Mouse (Mus musculus) intestine, embryonic 14.5 days (tissue): Measurements from ENCODE around the gene Cpm. TPM values are rescaled to one million over a fixed set of nuclear protein-coding genes. Genes with fewer than 3 reads are reported as not detected.

Source experiments
- ATAC-seq: fragments of 200-750 bp; cut with Nextera tagmentation; replicated peaks from 2 replicates; pipeline ENCODE4 v1.8.0; 2017; ENCODE audit warnings: low read depth, moderate number of reproducible peaks, moderate TSS enrichment, moderate library complexity; ENCODE audit not compliant: low FRiP score, low TSS enrichment
- DNase-seq: peaks from one replicate; pipeline ENCODE4 v3.0.0-alpha.2; 2018; ENCODE audit warnings: low spot score
- H3K27ac ChIP-seq: fragments of 300-500 bp; sonication (generic); 2 replicates; pipeline ENCODE4 v1.5.1; 2014; ENCODE audit warnings: low read depth, mild to moderate bottlenecking, control low read depth
- H3K27me3 ChIP-seq: fragments of 300-500 bp; sonication (generic); replicated peaks from 2 replicates; pipeline ENCODE4 v1.6.1; 2014; ENCODE audit warnings: low read length, control low read depth; ENCODE audit not compliant: control insufficient read depth, insufficient read depth
- H3K36me3 ChIP-seq: fragments of 300-500 bp; sonication (generic); 2 replicates; pipeline ENCODE4 v1.6.1; 2014; ENCODE audit warnings: low read length, control low read depth; ENCODE audit not compliant: control insufficient read depth, insufficient read depth
- H3K4me1 ChIP-seq: fragments of 300-500 bp; sonication (generic); replicated peaks from 2 replicates; pipeline ENCODE4 v1.6.1; 2014; ENCODE audit warnings: low read length, control low read depth, mixed read lengths; ENCODE audit not compliant: control insufficient read depth, insufficient read depth
- H3K4me2 ChIP-seq: fragments of 300-500 bp; sonication (generic); 2 replicates; pipeline ENCODE4 v1.6.1; 2014; ENCODE audit warnings: low read length
- H3K4me3 ChIP-seq: fragments of 300-500 bp; sonication (generic); 2 replicates; pipeline ENCODE4 v1.5.1; 2014; ENCODE audit warnings: low read depth, low read length, control low read depth, mixed read lengths
- H3K9ac ChIP-seq: fragments of 300-500 bp; sonication (generic); 2 replicates; pipeline ENCODE4 v1.6.1; 2014; ENCODE audit warnings: mild to moderate bottlenecking, low read length
- H3K9me3 ChIP-seq: fragments of 300-500 bp; sonication (generic); 2 replicates; pipeline ENCODE4 v1.6.1; 2016; ENCODE audit warnings: low read length, control low read depth; ENCODE audit not compliant: control insufficient read depth
- WGBS: fragments of 180-500 bp; shearing (Covaris S2); extraction: QIAGEN DNeasy Blood & Tissue Kit; methylation state at CpG from one replicate; pipeline ENCODE4 v1.1.7; 2014; 5-methylcytosine and 5-hydroxymethylcytosine counted together
- polyA plus RNA-seq: library from polyadenylated mRNA; unstranded; fragments of >200 nt; fragmentation: Nextera tagmentation; extraction: Ambion mirVana; gene quantifications from 2 replicates; pipeline ENCODE4 v1.2.1, GENCODE M21; 2014

Gene Cpm
- polyA plus RNA-seq, 1 experiment from 2014 or later: 66.6 TPM

DNA sequence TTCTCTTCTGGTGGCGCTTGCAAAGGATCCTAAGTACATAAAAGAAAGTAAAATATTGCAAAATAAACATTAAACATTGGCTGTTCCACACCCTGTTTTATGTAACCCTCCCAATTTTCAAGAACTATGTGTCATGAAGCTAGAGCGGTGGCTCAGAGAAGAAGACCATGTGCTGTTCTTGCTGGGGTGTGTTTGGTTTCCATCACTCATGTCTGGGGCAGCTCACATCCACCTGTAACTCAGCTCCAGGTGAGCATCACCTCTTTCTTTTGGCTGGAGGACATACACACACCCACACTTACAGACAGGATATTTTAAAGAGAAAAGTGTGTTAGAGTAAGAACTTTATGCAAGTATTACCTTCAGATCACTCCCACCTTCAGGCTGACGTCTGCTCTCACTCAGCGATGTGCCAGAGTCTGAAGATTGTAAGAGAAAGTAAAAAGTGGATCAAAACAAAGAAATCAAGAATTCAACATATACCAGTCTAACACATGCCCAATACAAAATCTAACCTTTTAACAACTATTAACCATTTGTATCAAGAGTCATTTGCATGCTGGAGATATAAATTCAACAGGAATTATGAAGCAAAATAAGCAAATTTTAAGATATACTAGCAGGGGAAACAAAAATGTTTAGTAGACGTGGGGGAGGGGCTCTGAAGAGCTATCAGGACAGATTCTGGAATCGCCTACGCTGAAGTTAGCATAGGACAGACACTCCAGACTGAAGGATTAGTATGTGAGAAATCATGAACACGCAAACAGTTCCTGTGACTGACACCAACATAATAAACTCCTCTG, 66.9 kb downstream of the Cpm start:
- ATAC-seq (no peak), DNase-seq (no peak)
- Histone ChIP-seq H3K4me3 (no peak overlapping the region), H3K36me3 (peaks cover 95% of the 10 kb centered on the region), H3K9ac (no peak overlapping the region), H3K9me3 (no peaks in the 10 kb centered on the region), H3K27ac (no peak overlapping the region), H3K4me2 (no peak overlapping the region), H3K4me1 (no peaks in the 10 kb centered on the region), H3K27me3 (no peaks in the 10 kb centered on the region)
- 93% methylated on average over 8 of the region's 8 CpGs for WGBS

DNA sequence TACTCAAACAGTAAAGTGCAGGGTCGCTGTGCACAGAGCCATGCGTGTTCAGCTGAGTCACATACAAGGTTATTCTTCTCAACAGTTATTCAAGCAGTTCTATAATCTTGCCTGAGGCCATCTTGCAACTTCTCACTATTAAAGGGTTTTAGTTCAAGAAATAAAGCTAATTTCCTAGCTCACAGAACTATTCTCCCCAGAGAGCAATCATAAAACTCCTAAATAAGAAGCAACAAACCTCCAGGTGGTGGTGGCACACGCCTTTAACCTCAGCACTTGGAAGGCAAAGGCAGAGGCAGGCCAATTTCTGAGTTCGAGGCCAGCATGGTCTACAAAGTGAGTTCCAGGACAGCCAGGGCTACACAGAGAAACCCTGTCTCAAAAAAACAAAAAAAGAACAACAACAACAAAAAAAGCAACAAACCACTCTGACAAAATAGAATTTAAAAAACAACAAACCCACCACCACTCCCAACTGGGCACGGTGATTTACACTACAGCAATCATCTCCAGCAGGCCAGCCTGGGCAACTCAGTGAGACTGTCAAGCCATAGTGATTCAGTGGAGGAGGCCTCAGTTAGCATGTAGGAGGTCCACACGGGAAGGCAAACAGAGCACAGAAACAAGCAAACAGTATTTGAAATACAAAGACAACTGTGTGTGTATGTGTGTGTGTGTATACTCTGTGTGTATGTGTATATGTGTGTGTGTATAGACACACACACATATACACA, 67.7 kb downstream of the Cpm start:
- Histone ChIP-seq H3K9ac (no peak overlapping the region), H3K27ac (no peak overlapping the region), H3K4me3 (no peak overlapping the region), H3K4me2 (no peak overlapping the region), H3K27me3 (no peaks in the 10 kb centered on the region), H3K36me3 (peaks cover 95% of the 10 kb centered on the region), H3K4me1 (no peaks in the 10 kb centered on the region), H3K9me3 (no peaks in the 10 kb centered on the region)
- ATAC-seq: no peak
- no peak for DNase-seq
- WGBS: 94% methylated on average over 6 of the region's 6 CpGs

DNA sequence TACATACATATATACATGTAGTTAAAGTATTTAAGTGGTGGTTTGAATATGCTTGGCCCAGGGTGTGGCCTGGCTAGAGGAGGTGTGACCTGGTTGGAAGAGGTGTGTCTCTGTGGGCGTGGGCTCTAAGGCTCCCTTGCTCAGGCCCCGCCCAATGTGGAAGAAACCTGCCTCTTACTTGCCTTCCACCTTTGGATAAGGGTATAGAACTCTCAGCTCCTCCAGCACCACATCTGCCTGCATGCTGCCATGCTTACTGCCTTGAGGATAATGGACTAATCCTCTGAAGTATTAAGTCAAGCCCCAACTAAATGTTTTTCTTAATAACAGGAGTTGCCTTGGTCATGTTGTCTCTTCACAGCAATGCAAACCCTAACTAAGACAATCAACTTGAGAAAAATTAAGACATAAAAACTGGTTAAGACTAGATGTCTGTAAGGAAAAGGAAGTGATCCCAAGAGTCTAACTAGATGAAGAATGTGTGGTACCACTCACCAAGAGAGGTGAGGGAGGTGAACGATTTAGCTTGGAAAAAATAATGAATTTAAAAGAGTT, 68.3 kb downstream of the Cpm start:
- ATAC-seq (no peak), DNase-seq (no peak)
- Histone ChIP-seq H3K9me3 (no peaks in the 10 kb centered on the region), H3K9ac (no peak overlapping the region), H3K27ac (no peak overlapping the region), H3K27me3 (no peaks in the 10 kb centered on the region), H3K4me3 (no peak overlapping the region), H3K4me1 (no peaks in the 10 kb centered on the region), H3K36me3 (peaks cover 95% of the 10 kb centered on the region), H3K4me2 (no peak overlapping the region)
- 97% methylated on average over 3 of the region's 3 CpGs for WGBS

DNA sequence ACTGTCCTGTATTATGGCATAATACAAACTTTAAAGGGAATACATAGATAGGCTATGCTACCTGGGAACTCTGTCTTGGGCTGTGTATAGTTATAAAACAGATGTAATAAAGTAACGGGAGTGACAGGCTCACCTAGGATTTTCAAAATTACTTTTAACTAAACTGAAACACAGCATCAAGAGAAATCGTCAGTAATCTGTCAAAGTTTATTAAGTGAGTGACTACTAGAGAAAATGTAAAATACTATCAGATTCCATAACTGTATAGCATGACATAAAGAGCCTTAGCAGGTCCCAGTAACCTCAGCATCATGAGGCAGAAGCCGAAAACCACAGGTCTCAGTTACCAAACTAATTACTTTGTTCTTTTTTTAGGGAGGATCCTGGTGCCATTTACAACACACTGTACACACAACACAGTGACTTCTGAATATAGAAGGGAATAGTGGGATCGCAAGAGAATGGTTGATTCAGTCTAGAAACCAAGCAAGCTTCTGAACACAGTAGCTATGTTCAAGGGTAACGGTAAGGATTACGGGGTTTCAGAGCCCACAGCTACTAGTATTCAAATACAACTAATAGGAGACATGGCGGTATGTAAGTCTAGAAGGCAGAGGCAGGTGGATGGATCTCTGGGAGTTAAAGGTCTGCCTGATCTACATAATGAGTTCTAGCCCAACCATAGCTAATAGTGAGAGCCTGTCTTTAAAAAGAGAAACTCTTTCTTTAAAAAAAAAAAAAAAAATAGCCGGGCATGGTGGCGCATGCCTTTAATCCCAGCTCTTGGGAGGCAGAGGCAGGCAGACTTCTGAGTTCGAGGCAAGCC, 69.2 kb downstream of the Cpm start:
- Histone ChIP-seq H3K9ac (no peak overlapping the region), H3K36me3 (peaks cover 97% of the 10 kb centered on the region), H3K27me3 (no peaks in the 10 kb centered on the region), H3K4me3 (no peak overlapping the region), H3K9me3 (no peaks in the 10 kb centered on the region), H3K4me1 (no peaks in the 10 kb centered on the region), H3K4me2 (no peak overlapping the region), H3K27ac (no peak overlapping the region)
- no peak for ATAC-seq
- no peak for DNase-seq
- WGBS: 96% methylated on average over 10 of the region's 10 CpGs

DNA sequence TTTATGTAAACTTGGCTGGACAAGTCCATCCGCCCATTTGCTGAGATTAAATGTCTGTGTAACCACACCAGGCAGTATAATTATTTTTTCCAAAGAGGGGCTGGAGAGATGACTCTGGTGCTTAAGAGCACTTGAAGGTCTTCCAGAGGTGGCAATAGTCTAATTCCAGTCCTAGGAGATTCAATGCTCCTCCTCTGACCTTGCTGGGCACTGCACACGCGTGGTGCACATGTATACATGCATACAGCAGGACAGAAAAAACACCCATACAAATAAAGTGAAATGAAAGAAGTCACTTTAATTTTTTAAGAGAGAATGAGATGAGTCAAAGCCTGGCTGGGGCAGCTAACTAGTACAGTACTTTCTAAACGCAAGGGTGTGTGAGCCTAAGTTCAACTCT, 70.6 kb downstream of the Cpm start:
- H3K27ac ChIP-seq: no peak overlapping the region
- H3K9ac ChIP-seq: no peak overlapping the region
- H3K4me1 ChIP-seq: no peaks in the 10 kb centered on the region
- H3K4me2 ChIP-seq: no peak overlapping the region
- ATAC-seq: no peak
- H3K36me3 ChIP-seq: peaks cover 99% of the 10 kb centered on the region
- no peaks in the 10 kb centered on the region for H3K9me3 ChIP-seq
- H3K4me3 ChIP-seq: no peak overlapping the region
- WGBS: 94% methylated on average over 4 of the region's 4 CpGs
- H3K27me3 ChIP-seq: no peaks in the 10 kb centered on the region
- DNase-seq: no peak

DNA sequence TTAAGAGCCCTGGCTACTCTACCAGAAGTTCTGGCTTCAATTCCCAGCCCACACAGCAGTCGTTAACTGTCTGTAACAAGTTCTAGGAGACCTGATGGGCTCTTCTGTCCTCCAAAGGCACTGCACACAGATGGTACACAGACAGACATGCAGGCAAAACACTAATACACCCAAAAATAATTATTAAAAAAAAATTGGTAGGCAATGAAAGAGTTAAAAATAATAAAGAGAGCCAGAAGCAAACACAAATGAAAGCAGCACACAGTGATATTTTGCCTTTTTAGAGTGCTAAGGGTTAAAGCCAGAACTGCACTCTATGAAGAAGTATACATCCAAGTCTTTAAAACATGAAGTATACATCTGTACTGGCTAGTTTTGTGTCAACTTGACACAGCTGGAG, 71.2 kb downstream of the Cpm start:
- H3K4me2 ChIP-seq: no peak overlapping the region
- no peaks in the 10 kb centered on the region for H3K27me3 ChIP-seq
- peaks cover 99% of the 10 kb centered on the region for H3K36me3 ChIP-seq
- H3K9ac ChIP-seq: no peak overlapping the region
- no peaks in the 10 kb centered on the region for H3K9me3 ChIP-seq
- WGBS: 96% methylated on average over 1 of the region's 1 CpGs
- H3K27ac ChIP-seq: no peak overlapping the region
- no peak overlapping the region for H3K4me3 ChIP-seq
- DNase-seq (peak; percentile 41), ATAC-seq (no peak)
- H3K4me1 ChIP-seq: no peaks in the 10 kb centered on the region

DNA sequence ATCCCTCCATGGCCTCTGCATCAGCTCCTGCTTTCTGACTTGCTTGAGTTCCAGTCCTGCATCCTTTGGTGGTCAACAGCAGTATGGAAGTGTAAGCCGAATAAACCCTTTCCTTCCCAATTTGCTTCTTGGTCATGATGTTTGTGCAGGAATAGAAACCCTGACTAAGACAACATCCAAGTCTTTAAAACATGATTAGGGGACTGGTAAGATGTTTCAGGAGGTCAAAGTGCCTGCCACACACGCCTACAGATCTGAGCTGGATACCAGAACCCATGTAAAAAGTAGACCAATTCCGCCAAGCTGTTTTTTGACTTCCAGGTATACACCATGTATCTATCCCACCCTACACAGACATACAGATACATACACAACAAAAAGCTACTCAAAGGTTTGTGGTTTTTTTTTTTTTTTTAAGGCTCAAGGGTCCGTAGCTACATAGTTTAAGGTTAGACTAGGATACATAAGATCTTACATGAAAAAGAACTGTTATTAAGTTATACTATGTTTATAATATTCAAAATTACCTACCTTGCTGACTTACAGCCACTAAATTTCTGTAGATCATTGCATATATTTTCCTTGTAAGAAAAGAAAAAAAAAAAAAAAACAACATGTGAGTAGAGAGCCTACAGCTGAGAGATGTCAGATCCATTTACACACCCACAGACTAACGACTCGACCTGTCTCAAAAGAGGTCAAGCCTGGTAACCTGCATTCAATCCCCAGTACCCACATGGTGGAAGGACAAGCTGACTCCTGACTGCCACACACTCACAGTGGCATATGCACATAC, 71.9 kb downstream of the Cpm start:
- Histone ChIP-seq H3K9me3 (no peaks in the 10 kb centered on the region), H3K36me3 (peaks cover 99% of the 10 kb centered on the region)
- WGBS: 92% methylated on average over 6 of the region's 6 CpGs

More for the DNA sequence above, 71.9 kb downstream of the Cpm start:
- no peaks in the 10 kb centered on the region for H3K4me1 ChIP-seq
- H3K27me3 ChIP-seq: no peaks in the 10 kb centered on the region
- H3K4me2 ChIP-seq: no peak overlapping the region
- no peak overlapping the region for H3K27ac ChIP-seq
- H3K9ac ChIP-seq: no peak overlapping the region
- no peak overlapping the region for H3K4me3 ChIP-seq
- ATAC-seq (no peak), DNase-seq (no peak)
